In the genomic region with DNA sequence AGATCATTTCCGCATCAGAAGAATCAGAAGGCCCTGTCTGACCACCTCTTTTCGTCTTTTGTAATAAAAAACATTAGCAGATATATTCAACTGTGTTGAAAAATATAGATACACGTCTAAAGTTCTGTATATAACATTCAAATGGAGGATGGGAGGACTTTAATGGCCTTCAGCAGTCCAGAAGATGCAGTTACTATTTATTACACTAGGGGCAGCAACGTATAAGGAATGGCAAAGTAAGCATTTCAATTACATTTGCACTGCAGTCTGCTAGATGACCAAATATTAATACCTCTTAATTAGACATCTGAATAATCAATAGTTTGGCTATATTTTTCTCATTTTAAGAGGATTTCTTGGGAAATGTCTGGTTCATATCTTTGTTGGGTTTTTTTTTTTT, we compare ENCODE assay signal across 9 mouse cellular contexts. TPM values are rescaled to one million over a fixed set of nuclear protein-coding genes. Genes with fewer than 3 reads are reported as not detected.
DNase-seq lines count a peak whose midpoint lies in the region; ATAC-seq lines count a peak whose summit lies in the region.
"Had no signal": no experiment of that assay in that cellular context is flagged by ENCODE, and none has a peak within 500 bp of the region (broad histone marks: within the 10 kb centered on the region; RNA-seq: fewer than 3 reads in every experiment).

No protein-coding gene starts in this region.

- H3K27ac ChIP-seq in forebrain, embryonic 13.5 days, result no peak overlapping the region
- H3K27ac ChIP-seq: embryonic facial prominence, embryonic 12.5 days had no signal

- H3K9ac ChIP-seq in forebrain, embryonic 13.5 days, result no peak overlapping the region
- H3K9ac ChIP-seq: embryonic facial prominence, embryonic 12.5 days had no signal

- no peak overlapping the region for H3K4me3 ChIP-seq in forebrain, embryonic 13.5 days
- H3K4me3 ChIP-seq: embryonic facial prominence, embryonic 12.5 days had no signal

- DNase-seq in kidney, adult 8-10 months, result peak; percentile 3 to 46
- DNase-seq in kidney, adult 18-20 months, result no peak
- DNase-seq in R1 (ENCODE audit: low read depth, low spot score), result peak; percentile 39
- peak; percentile 49 for DNase-seq in forelimb bud, embryonic 11.5 days (ENCODE audit: low read depth, low spot score)
- peak; percentile 53 for DNase-seq in mesoderm, embryonic 11.5 days (ENCODE audit: low read depth, low spot score)
- no peak for DNase-seq in urinary bladder, postnatal 36 days (ENCODE audit: low spot score in 2 of 2)

- 51% methylated on average over 4 of the region's 4 CpGs for WGBS in forebrain, embryonic 13.5 days

- peak; percentile 76 for ATAC-seq in CD4-positive, CD25-positive, alpha-beta regulatory T cell, adult 4 months
- ATAC-seq in forebrain, embryonic 13.5 days, result no peak

- H3K9me3 ChIP-seq in forebrain, embryonic 13.5 days (replicated peaks), result no peaks in the 10 kb centered on the region
- H3K9me3 ChIP-seq: embryonic facial prominence, embryonic 12.5 days had no signal

- H3K4me2 ChIP-seq in forebrain, embryonic 13.5 days, result no peak overlapping the region
- H3K4me2 ChIP-seq: embryonic facial prominence, embryonic 12.5 days had no signal

- no peaks in the 10 kb centered on the region for H3K4me1 ChIP-seq in forebrain, embryonic 13.5 days
- H3K4me1 ChIP-seq: embryonic facial prominence, embryonic 12.5 days had no signal

- H3K36me3 ChIP-seq in forebrain, embryonic 13.5 days (ENCODE audit: poor library complexity, severe bottlenecking), result no peaks in the 10 kb centered on the region
- H3K36me3 ChIP-seq: embryonic facial prominence, embryonic 12.5 days had no signal

- H3K27me3 ChIP-seq in forebrain, embryonic 13.5 days, result no peaks in the 10 kb centered on the region
- H3K27me3 ChIP-seq: embryonic facial prominence, embryonic 12.5 days had no signal

RNA-seq across cellular contexts. Expression of a gene that starts 36.5 kb away (rescaled TPM):
- polyA plus RNA-seq in CD4-positive, CD25-positive, alpha-beta regulatory T cell, adult 4 months (2017; shearing (Covaris generic)), result 1 to 10 TPM; 1.2 to 1.9 TPM
- polyA plus RNA-seq in forebrain, embryonic 13.5 days (2015; fragmentation: Nextera tagmentation; extraction: Ambion mirVana), result 25.6 and 28.1 TPM in 2 replicates

RNA-seq across cellular contexts. Expression of a gene that starts 51.7 kb away (rescaled TPM):
- polyA plus RNA-seq in CD4-positive, CD25-positive, alpha-beta regulatory T cell, adult 4 months (2017; shearing (Covaris generic)), result 10 to 100 TPM; 15.8 to 17.6 TPM
- polyA plus RNA-seq in forebrain, embryonic 13.5 days (2015; fragmentation: Nextera tagmentation; extraction: Ambion mirVana), result 53.7 and 56.1 TPM in 2 replicates

Comparison
In these comparisons a context has a peak if more than half of its experiments do, and no peak if none do; other contexts are left out.
1. DNase-seq: peak in kidney, adult 8-10 months (2 of 2), R1 (single experiment), forelimb bud, embryonic 11.5 days (single experiment) and mesoderm, embryonic 11.5 days (single experiment); none in kidney, adult 18-20 months (single experiment) and urinary bladder, postnatal 36 days (0 of 2).